Mouse (Mus musculus) heart, adult 2 months (tissue): ENCODE results near the gene Rev1.

Experiments used
- CTCF ChIP-seq: fragments of 200-600 bp; IDR thresholded peaks from 2 replicates; pipeline ENCODE4 v1.8.1; 2022; ENCODE audit warnings: antibody characterized with exemption, mild to moderate bottlenecking, moderate library complexity
- POLR2A ChIP-seq: fragments of 200-500 bp; IDR thresholded peaks from 2 replicates; pipeline ENCODE4 v1.6.1; 2011; ENCODE audit warnings: mild to moderate bottlenecking, low read depth, low read length, control low read depth; ENCODE audit not compliant: insufficient read depth

GRCm38 (mm10) chr1:38126426-38126825, 3.2 kb downstream of the Rev1 start:
- TF ChIP-seq CTCF (no peak), POLR2A (no peak)
